Mouse (Mus musculus): ENCODE data around the gene Itfg2. TPM values are rescaled to one million over a fixed set of nuclear protein-coding genes. Genes with fewer than 3 reads are reported as not detected.

Itfg2 gene
- total RNA-seq (2021): 10 to 100 TPM; 15.3 to 16.3 TPM
- long read RNA-seq, experiment 1, transcript Itfg2-201 (12 exons, 2,320 nt): major isoform, 36 of 47 reads
- long read RNA-seq, experiment 1, partial matches to known transcripts: 1 of 47 reads
- long read RNA-seq, experiment 1, other reads (novel, unspliced or antisense): 6 of 47 reads
- long read RNA-seq, experiment 2, transcript Itfg2-201 (12 exons, 2,320 nt): major isoform, 33 of 40 reads
- long read RNA-seq, experiment 2, partial matches to known transcripts: 1 of 40 reads
- long read RNA-seq, experiment 2, other reads (novel, unspliced or antisense): 3 of 40 reads

DNA sequence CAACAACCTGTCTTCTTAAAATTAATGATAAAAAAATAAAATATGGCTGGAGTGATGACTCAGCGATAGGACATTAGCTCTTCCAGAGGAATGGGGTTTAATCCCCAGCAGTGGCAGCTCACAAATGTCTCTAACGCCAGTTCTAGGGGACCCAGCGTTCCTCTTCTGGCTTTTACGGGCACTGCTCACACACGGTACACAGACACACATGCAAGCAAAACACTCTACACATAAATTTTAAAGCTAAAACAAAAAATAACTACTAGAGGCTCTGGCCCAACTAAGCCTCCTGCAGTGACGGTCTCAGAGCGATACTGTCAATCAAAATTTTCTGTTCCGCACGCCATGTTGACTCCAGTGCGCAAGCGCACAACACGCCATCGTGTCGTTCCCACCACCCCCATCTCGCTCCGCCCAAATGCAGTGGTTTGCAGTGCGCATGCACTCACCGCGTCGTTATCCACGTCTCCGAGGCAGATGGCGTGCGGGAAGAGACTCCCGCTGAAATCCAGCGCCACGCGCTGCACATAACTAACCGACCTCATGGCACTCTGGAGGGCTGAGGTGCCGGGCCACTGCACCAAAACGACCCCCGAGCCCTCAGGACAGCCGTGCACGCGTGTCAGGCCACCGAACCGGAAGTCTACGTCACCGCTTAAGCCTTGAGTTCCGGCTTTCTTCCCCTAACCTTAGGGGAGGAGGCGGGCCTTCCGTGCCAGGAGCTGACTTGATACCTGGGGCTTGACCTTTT lies at the start of gene Itfg2:
Gene Itfg2 (minus strand): TSS at position 663 of the 751 bp plus-strand sequence.
- peak within 1 kb of the TSS; percentile 71 for H3K4me3 ChIP-seq
- peak; percentile 97 for DNase-seq
- H3K27ac ChIP-seq: peak within 1 kb of the TSS; percentile 100
- intact Hi-C loops (cut with DNase I): no loop called here
- TF ChIP-seq CTCF (IDR thresholded peaks at IDR 0.05): no peak

GRCm38 (mm10) chr6:128474112-128474511 lies 49.4 kb upstream of the Itfg2 start:
- intact Hi-C loops (cut with DNase I): no loop called here
- H3K4me3 ChIP-seq: no peak overlapping the region
- no peak for TF ChIP-seq CTCF (IDR thresholded peaks at IDR 0.05)
- no peak overlapping the region for H3K27ac ChIP-seq
- no peak for DNase-seq

- no peak for TF ChIP-seq CTCF (IDR thresholded peaks at IDR 0.05)
These were observed 44.7 kb upstream of the Itfg2 start for GRCm38 (mm10) chr6:128469451-128469850.

DNA sequence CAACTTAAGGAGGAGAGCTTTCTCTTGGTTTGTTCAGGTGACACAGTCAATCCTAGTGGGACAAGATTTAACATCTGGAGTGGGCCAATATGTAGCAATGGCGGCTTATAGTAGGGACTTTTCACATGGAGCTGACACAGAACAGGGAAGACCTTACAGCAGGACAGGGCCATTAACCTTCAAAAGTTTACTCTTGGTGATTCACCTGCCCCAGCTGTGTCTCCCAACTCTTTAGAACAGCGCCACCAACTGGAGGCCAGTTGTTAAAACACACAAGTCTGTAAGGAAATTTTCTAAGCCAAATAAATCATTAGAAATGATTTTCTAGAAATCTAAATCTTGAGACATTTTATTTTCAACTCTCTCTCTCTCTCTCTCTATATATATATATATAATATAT lies 42.6 kb upstream of the Itfg2 start:
- intact Hi-C loops (cut with DNase I): no loop called here
- Histone ChIP-seq H3K4me3 (no peak overlapping the region), H3K27ac (no peak overlapping the region)
- peak; percentile 47 for TF ChIP-seq CTCF (IDR thresholded peaks at IDR 0.05)
- DNase-seq: no peak

More at GRCm38 (mm10) chr6:128469451-128469850, 44.7 kb upstream of the Itfg2 start:
- Histone ChIP-seq H3K4me3 (no peak overlapping the region), H3K27ac (no peak overlapping the region)
- peak; percentile 61 for DNase-seq
- intact Hi-C loops (cut with DNase I): no loop called here

DNA sequence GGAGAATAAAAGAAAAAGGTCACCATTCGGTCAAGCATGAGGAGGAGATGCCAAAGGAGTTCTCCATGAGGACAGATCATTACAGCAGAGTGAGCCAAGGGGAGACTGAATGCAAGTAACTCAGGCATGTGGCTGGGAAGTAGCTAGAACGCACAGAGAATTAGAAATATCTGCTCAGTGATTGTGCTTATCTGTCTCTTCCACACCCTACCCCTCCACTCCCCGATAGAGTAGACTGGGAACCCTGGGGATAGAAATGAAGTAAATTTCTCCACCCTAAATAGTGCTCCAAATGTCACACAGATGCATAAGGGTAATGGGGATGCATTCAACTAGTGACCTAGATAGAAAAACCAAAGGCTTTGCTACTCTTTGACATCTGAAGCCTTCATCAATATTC lies 41.8 kb upstream of the Itfg2 start:
- intact Hi-C loops (cut with DNase I): no loop called here
- Histone ChIP-seq H3K4me3 (no peak overlapping the region), H3K27ac (no peak overlapping the region)
- no peak for TF ChIP-seq CTCF (IDR thresholded peaks at IDR 0.05)
- DNase-seq: no peak

DNA sequence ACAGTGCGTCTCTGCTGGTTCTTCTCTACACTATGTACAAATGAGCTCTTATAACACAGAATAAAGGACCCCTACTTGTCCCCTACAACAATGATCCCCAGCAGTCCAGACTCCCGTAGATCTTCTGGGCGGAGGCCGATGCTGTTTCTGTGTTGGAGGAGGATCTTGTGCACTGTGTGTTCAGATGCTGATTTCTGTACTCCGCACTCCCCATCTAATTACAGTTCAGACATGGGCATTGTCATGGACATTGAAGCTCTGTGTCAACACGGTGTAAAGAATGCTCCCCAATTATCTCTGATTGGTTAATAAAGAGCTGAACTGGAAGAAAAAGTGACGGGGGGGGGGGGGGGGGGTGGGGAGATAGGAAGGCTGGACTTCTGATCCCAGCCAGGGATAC lies 41.3 kb upstream of the Itfg2 start:
- no peak for TF ChIP-seq CTCF (IDR thresholded peaks at IDR 0.05)
- DNase-seq: no peak
- intact Hi-C loops (cut with DNase I): no loop called here
- H3K4me3 ChIP-seq: no peak overlapping the region
- H3K27ac ChIP-seq: no peak overlapping the region

GRCm38 (mm10) chr6:128464996-128465395 lies 40.3 kb upstream of the Itfg2 start:
- H3K4me3 ChIP-seq: no peak overlapping the region
- TF ChIP-seq CTCF (IDR thresholded peaks at IDR 0.05): no peak
- intact Hi-C loops (cut with DNase I): no loop called here
- H3K27ac ChIP-seq: no peak overlapping the region
- DNase-seq: no peak

GRCm38 (mm10) chr6:128461606-128462005 lies 36.9 kb upstream of the Itfg2 start:
- TF ChIP-seq CTCF (IDR thresholded peaks at IDR 0.05): no peak
- intact Hi-C loops (cut with DNase I): no loop called here

GRCm38 (mm10) chr6:128460729-128461503 lies 36.2 kb upstream of the Itfg2 start:
- intact Hi-C loops (cut with DNase I): no loop called here
- TF ChIP-seq CTCF (IDR thresholded peaks at IDR 0.05): no peak
- H3K27ac ChIP-seq: no peak overlapping the region

More at GRCm38 (mm10) chr6:128461606-128462005, 36.9 kb upstream of the Itfg2 start:
- Histone ChIP-seq H3K4me3 (no peak overlapping the region), H3K27ac (no peak overlapping the region)
- no peak for DNase-seq

DNA sequence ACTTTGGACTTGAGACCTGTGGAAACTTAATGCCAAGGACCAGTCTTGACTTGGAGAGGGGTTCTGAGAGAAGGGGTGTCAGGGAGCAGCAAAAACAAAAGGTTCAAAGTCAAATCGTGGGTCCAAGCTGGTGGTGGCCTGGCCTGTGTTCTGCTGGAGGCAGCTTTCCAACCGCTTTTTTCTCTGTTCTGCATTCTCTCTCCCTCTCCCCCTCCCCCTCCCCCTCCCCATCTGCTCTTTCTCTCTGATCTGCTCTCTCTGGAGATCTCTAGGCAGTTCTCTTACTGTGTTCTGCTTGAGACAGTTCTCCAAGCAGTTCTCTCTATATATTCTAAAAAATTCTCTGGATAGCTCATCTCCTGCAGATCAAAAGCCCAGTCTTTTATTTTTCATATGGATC lies 35.6 kb upstream of the Itfg2 start:
- no peak overlapping the region for H3K27ac ChIP-seq
- no peak for DNase-seq
- intact Hi-C loops (cut with DNase I): no loop called here
- no peak for TF ChIP-seq CTCF (IDR thresholded peaks at IDR 0.05)
- H3K4me3 ChIP-seq: no peak overlapping the region

More at GRCm38 (mm10) chr6:128460729-128461503, 36.2 kb upstream of the Itfg2 start:
- no peak for DNase-seq
- H3K4me3 ChIP-seq: no peak overlapping the region

DNA sequence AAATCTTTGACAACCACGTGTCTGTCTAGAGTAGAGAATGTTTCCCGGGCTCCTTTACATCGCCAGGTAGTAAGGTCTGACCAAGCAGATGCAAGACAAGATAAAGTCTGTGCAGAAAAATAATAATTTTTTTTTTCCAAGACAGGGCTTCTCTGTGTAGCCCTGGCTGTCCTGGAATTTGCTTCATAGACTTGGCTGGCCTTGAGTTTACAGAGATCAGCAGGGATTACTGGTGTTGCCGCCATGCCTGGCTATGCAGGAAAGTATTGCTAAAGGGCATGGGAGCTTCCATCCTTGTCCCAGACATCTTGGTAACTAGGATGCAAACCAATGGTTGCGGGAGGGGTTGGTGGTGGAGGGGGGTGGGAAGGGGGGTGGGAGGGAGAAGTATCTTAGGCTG lies 32.5 kb upstream of the Itfg2 start:
- no peak overlapping the region for H3K4me3 ChIP-seq
- DNase-seq: no peak

DNA sequence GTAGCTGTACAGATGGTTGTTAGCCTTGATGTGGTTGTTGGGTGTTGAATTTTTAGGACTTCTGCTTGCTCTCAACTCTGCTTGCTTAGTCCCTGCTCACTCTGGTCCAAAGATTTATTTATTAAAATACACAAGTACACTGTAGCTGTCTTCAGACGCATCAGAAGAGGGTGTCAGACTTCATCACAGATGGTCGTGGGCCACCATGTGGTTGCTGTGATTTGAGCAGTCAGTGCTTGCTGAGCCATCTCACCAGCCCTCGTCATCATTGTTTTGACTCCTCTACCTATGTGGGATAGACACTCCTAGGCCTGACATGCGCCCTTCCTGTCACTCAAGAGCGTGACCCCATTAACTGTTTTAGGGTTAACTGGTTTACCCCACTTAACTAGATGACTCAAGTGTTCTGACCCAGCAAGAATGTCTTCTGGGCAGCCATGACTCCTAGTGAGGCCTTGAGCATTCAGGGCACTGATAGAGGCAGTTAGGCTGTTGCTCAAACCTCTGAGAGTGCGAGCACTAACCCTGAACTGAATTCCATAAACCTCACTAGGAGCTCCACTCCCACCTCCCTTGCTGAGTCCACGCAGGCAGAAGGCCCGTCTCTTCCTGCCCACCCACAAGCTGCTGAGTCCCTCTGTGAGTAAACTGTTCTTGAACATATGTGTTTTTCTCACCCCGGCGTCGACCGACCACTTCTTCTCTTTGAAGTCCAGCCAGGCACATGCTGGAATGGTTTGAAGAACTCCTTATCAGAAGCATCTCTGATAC lies 31.3 kb upstream of the Itfg2 start:
- TF ChIP-seq CTCF (IDR thresholded peaks at IDR 0.05): no peak
- no peak overlapping the region for H3K4me3 ChIP-seq
- H3K27ac ChIP-seq: no peak overlapping the region
- intact Hi-C loops (cut with DNase I): no loop called here
- DNase-seq: no peak

More for the DNA sequence above, 32.5 kb upstream of the Itfg2 start:
- no peak overlapping the region for H3K27ac ChIP-seq
- intact Hi-C loops (cut with DNase I): no loop called here
- TF ChIP-seq CTCF (IDR thresholded peaks at IDR 0.05): no peak
